Mouse (Mus musculus) urinary bladder, postnatal 0 days (tissue): ENCODE results near the gene Trnt1. TPM values are rescaled to one million over a fixed set of nuclear protein-coding genes. Genes with fewer than 3 reads are reported as not detected.

ENCODE experiments used
- polyA plus RNA-seq: library from polyadenylated mRNA; unstranded; fragments of >200 nt; fragmentation: Nextera tagmentation; extraction: Ambion mirVana; gene quantifications from 2 replicates; pipeline ENCODE4 v1.2.1, GENCODE M21; 2015

The Trnt1 gene
- polyA plus RNA-seq, result 32.2 and 40.8 TPM in 2 replicates

DNA sequence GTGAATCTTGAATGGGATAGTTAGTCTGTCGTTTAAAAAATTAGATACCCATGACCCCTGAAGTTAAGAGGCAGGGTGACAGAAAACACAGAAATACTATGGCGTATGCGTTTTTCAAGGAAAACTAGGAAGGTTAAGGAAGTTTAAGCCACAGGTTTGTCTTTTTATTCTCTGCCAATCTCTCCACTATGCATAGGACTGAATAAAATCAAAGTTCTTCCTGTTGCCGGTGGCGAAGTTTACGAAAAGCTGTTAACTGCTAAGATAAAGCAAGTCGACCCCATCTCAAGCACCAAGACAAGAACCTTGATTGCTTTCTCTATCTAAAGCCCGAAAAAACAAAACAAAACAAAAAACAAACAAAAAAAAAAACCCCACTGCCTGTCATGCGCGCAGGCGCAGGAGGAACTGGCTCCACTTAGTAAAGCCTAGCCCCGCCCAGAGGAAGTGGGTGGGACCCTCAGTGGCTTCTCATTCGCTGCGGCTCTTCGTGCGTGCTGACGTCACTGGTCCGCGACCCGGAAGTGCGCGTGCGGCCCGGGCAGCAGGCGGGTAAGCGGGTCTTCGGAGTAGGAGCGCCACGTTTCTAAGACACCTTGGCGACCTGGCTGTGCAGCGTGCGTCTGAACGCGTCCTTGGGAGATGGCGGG lies at the start of gene Trnt1:
Gene Trnt1 (plus strand): TSS at position 481 of the 650 bp plus-strand sequence.

DNA sequence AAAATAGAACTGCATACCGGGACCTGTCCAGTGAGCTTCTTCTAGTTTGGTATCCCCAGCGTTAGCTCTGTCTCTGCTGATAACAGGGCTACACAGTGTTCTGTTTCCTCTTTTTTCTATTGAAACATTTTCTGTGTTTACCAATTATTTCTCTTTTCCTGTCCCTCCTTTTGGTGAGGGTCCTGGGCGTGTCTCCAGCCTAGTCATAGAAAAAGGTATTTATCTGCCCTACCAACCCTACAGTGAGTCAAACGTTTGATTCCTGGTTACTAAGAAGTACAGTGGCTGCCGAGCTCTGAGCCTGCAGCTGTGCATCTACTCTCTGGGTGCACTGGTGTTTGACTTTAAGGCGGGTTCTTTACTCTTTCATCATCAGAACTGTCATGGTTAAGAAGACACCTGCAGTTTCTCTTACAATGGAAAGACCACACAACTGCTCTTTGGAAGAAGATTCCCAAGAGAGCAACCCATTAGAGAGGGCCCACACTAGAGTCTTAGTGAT lies 20.0 kb upstream of the Trnt1 start, which contains the start of gene Il5ra:
Gene Il5ra (minus strand): TSS at position 151 of the 502 bp plus-strand sequence.

GRCm38 (mm10) chr6:106799333-106800226 lies 30.7 kb downstream of the Trnt1 start, which contains the start of gene Crbn:
Gene Crbn (minus strand): TSS chr6:106800077.

Other genes with a start within 250 kb of the Trnt1 start
- gene Il5ra, start 20.1 kb upstream of the Trnt1 start, polyA plus RNA-seq, result not detected in 2 replicates
- gene Crbn, start 31.0 kb downstream of the Trnt1 start, polyA plus RNA-seq, result 36.1 and 38.5 TPM in 2 replicates